Mouse (Mus musculus) lung, postnatal 0 days (tissue): Measurements from ENCODE around the gene Taco1. TPM values are rescaled to one million over a fixed set of nuclear protein-coding genes. Genes with fewer than 3 reads are reported as not detected.

Source experiments
- ATAC-seq: fragments of 200-750 bp; cut with Nextera tagmentation; 2 replicates; pipeline ENCODE4 v1.8.0; 2017; ENCODE audit warnings: moderate library complexity
- DNase-seq: peaks from one replicate; pipeline ENCODE4 v3.0.0-alpha.2; 2016; ENCODE audit warnings: low spot score
- H3K27ac ChIP-seq: fragments of 300-500 bp; sonication (generic); 2 replicates; pipeline ENCODE4 v1.5.1; 2014; ENCODE audit warnings: antibody characterized with exemption, mild to moderate bottlenecking, low read length, mixed read lengths
- H3K27me3 ChIP-seq: fragments of 300-500 bp; sonication (generic); replicated peaks from 2 replicates; pipeline ENCODE4 v1.6.1; 2014; ENCODE audit warnings: low read length, mixed read lengths; ENCODE audit not compliant: insufficient read depth
- H3K36me3 ChIP-seq: fragments of 300-500 bp; sonication (generic); 2 replicates; pipeline ENCODE4 v1.6.1; 2014; ENCODE audit warnings: low read length, mixed read lengths; ENCODE audit not compliant: insufficient read depth
- H3K4me1 ChIP-seq: fragments of 300-500 bp; sonication (generic); 2 replicates; pipeline ENCODE4 v1.6.1; 2014; ENCODE audit warnings: antibody characterized with exemption, low read depth, low read length, mixed read lengths; ENCODE audit not compliant: insufficient read depth
- H3K4me2 ChIP-seq: fragments of 300-500 bp; sonication (generic); replicated peaks from 2 replicates; pipeline ENCODE4 v1.6.1; 2014; ENCODE audit warnings: low read depth, mild to moderate bottlenecking, low read length, moderate library complexity, mixed read lengths
- H3K4me3 ChIP-seq: fragments of 300-500 bp; sonication (generic); 2 replicates; pipeline ENCODE4 v1.5.1; 2014; ENCODE audit warnings: low read depth, low read length
- H3K9ac ChIP-seq: fragments of 300-500 bp; sonication (generic); replicated peaks from 2 replicates; pipeline ENCODE4 v1.6.1; 2014; ENCODE audit warnings: low read depth, mild to moderate bottlenecking
- H3K9me3 ChIP-seq: fragments of 300-500 bp; sonication (generic); 2 replicates; pipeline ENCODE4 v1.6.1; 2016; ENCODE audit warnings: low read length, mixed read lengths
- CTCF ChIP-seq: IDR thresholded peaks from 2 replicates; pipeline ENCODE4 v1.5.1; 2016; ENCODE audit warnings: antibody characterized with exemption, mild to moderate bottlenecking
- EP300 ChIP-seq: IDR thresholded peaks from 2 replicates; pipeline ENCODE4 v1.6.1; 2016; ENCODE audit warnings: antibody characterized with exemption, mild to moderate bottlenecking, control low read depth
- WGBS: fragments of 180-500 bp; shearing (Covaris S2); extraction: QIAGEN DNeasy Blood & Tissue Kit; methylation state at CpG from one replicate; pipeline ENCODE4 v1.1.7; 2014; 5-methylcytosine and 5-hydroxymethylcytosine counted together
- polyA plus RNA-seq: library from polyadenylated mRNA; unstranded; fragments of >200 nt; fragmentation: Nextera tagmentation; extraction: Ambion mirVana; gene quantifications from 2 replicates; pipeline ENCODE4 v1.2.1, GENCODE M21; 2015

The Taco1 gene
- polyA plus RNA-seq, 1 experiment from 2014 or later = 5.7 TPM

GRCm38 (mm10) chr11:106033491-106033919 lies 32.4 kb upstream of the Taco1 start:
- no peaks in the 10 kb centered on the region for H3K27me3 ChIP-seq
- peak overlapping the region; percentile 89 for H3K27ac ChIP-seq
- H3K4me2 ChIP-seq = peak overlapping the region; percentile 45
- no peaks in the 10 kb centered on the region for H3K36me3 ChIP-seq
- DNase-seq (peak; percentile 66), ATAC-seq (peak; percentile 10; the same call in 1 of the 2 replicates)
- H3K4me3 ChIP-seq = peak overlapping the region; percentile 12; the same call in 1 of the 2 replicates
- H3K9me3 ChIP-seq = no peaks in the 10 kb centered on the region
- H3K4me1 ChIP-seq = peaks cover 14% of the 10 kb centered on the region; the same call in 1 of the 2 replicates
- TF ChIP-seq EP300 (no peak), CTCF (no peak)
- 27% methylated on average over 11 of the region's 11 CpGs for WGBS
- 0 out of 2 replicates have a peak overlapping the region, but pooled peaks have one; percentile 12 for H3K9ac ChIP-seq

GRCm38 (mm10) chr11:106034986-106035385 lies 30.9 kb upstream of the Taco1 start:
- ATAC-seq = no peak
- H3K27me3 ChIP-seq = no peaks in the 10 kb centered on the region
- H3K4me3 ChIP-seq = no peak overlapping the region
- WGBS = 79% methylated on average over 9 of the region's 9 CpGs
- H3K9ac ChIP-seq = no peak overlapping the region
- H3K36me3 ChIP-seq = no peaks in the 10 kb centered on the region
- no peak for DNase-seq
- H3K27ac ChIP-seq = no peak overlapping the region
- no peaks in the 10 kb centered on the region for H3K9me3 ChIP-seq
- TF ChIP-seq EP300 (no peak), CTCF (no peak)
- no peak overlapping the region for H3K4me2 ChIP-seq
- H3K4me1 ChIP-seq = peaks cover 14% of the 10 kb centered on the region; the same call in 1 of the 2 replicates

- H3K9ac ChIP-seq = peak within 1 kb of the TSS; percentile 82
- ATAC-seq = peak; percentile 99
- DNase-seq = peak; percentile 99
- peak within 1 kb of the TSS; percentile 84 for H3K4me2 ChIP-seq
- WGBS = under 1% methylated on average over 65 of the region's 66 CpGs
- H3K27ac ChIP-seq = peak within 1 kb of the TSS; percentile 90
- H3K36me3 ChIP-seq = no peaks in the 10 kb centered on the region
- H3K4me1 ChIP-seq = peaks cover 14% of the 10 kb centered on the region; the same call in 1 of the 2 replicates
- peak within 1 kb of the TSS; percentile 96 for H3K4me3 ChIP-seq
- no peaks in the 10 kb centered on the region for H3K27me3 ChIP-seq
- TF ChIP-seq CTCF (no peak), EP300 (no peak; the same call in 1 of the 2 replicates)
- no peaks in the 10 kb centered on the region for H3K9me3 ChIP-seq
Measured at GRCm38 (mm10) chr11:106036548-106037417, 29.1 kb upstream of the Taco1 start, which contains the start of gene Dcaf7. Gene Dcaf7, plus strand, starts transcription at chr11:106036872.

- H3K27ac ChIP-seq = peak overlapping the region; percentile 90
- H3K9ac ChIP-seq = peak overlapping the region; percentile 82
- H3K9me3 ChIP-seq = no peaks in the 10 kb centered on the region
- ATAC-seq = no peak
- H3K4me2 ChIP-seq = peak overlapping the region; percentile 84
- peak overlapping the region; percentile 96 for H3K4me3 ChIP-seq
- no peaks in the 10 kb centered on the region for H3K36me3 ChIP-seq
- under 1% methylated on average over 13 of the region's 13 CpGs for WGBS
- TF ChIP-seq CTCF (peak; percentile 26; the same call in 1 of the 2 replicates), EP300 (no peak)
- H3K4me1 ChIP-seq = peaks cover 14% of the 10 kb centered on the region; the same call in 1 of the 2 replicates
- peak; percentile 74 for DNase-seq
- no peaks in the 10 kb centered on the region for H3K27me3 ChIP-seq
Measured at GRCm38 (mm10) chr11:106037418-106037751, 28.5 kb upstream of the Taco1 start.

- no peak overlapping the region for H3K4me3 ChIP-seq
- H3K4me1 ChIP-seq = no peaks in the 10 kb centered on the region
- H3K27ac ChIP-seq = no peak overlapping the region
- TF ChIP-seq CTCF (no peak), EP300 (no peak)
- no peak for DNase-seq
- H3K9me3 ChIP-seq = no peaks in the 10 kb centered on the region
- no peak for ATAC-seq
- H3K9ac ChIP-seq = no peak overlapping the region
- no peak overlapping the region for H3K4me2 ChIP-seq
- peaks cover 5% of the 10 kb centered on the region; the same call in 1 of the 2 replicates for H3K36me3 ChIP-seq
- H3K27me3 ChIP-seq = no peaks in the 10 kb centered on the region
Measured at GRCm38 (mm10) chr11:106044349-106044748, 21.5 kb upstream of the Taco1 start.

GRCm38 (mm10) chr11:106045256-106045655 lies 20.6 kb upstream of the Taco1 start:
- 86% methylated on average over 1 of the region's 1 CpGs for WGBS
- no peak for TF ChIP-seq CTCF
- no peak for TF ChIP-seq EP300

More at GRCm38 (mm10) chr11:106045256-106045655, 20.6 kb upstream of the Taco1 start:
- Histone ChIP-seq H3K9ac (no peak overlapping the region), H3K4me2 (no peak overlapping the region), H3K36me3 (peaks cover 5% of the 10 kb centered on the region; the same call in 1 of the 2 replicates), H3K9me3 (no peaks in the 10 kb centered on the region), H3K4me3 (no peak overlapping the region), H3K4me1 (no peaks in the 10 kb centered on the region), H3K27me3 (no peaks in the 10 kb centered on the region), H3K27ac (no peak overlapping the region)
- ATAC-seq = no peak
- DNase-seq = no peak
